Mouse (Mus musculus): ENCODE measurements around the gene Efnb1. TPM values are rescaled to one million over a fixed set of nuclear protein-coding genes. Genes with fewer than 3 reads are reported as not detected.
"Not testable (repeated sequence)": the region's sequence is repeated elsewhere in the genome, so short reads cannot be mapped to it uniquely, and the experiment has no call there.

Gene Efnb1
- polyA plus RNA-seq (2012; rRNA removed), result 22.2 and 23.2 TPM in 2 replicates

DNA sequence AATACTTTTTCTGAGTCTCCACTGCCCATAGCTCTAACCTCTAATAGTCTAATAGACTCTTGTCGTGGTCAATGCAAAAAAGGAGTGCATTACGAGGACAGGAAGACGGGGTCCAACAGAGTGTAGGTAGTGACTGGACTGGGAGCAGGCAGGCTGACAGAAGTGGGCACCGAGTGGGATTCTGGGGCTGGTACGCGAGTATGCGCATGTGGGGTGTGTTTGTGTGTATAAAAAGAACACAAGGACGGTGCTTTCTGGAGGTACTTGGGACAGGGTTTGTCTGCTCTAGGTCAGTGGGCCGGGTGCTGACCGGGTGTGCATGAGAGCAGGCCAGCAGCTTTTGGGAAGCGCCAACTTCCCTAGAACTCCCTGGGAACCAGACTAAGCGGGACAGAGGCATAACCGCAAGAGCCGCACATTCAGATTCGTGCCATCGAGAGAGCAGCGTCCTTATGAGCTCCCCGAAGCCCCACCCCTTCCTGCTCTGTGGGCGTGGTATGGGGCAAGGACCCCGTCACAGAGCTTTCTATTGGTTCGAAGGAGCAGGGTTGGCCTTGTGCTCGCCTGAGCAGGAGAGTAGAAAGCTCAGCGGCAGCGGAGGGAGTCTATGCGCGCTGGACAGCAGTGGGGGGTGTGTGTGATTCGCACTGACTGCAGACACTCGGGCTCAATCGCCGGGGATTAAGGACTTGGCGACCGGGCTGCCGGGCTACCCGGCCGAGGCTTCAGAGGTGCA, at the start of gene Efnb1:
Gene Efnb1, plus strand, starts transcription at position 608 of the 736 bp plus-strand sequence.
- DNase-seq (ENCODE audit: low spot score), result peak; percentile 82

DNA sequence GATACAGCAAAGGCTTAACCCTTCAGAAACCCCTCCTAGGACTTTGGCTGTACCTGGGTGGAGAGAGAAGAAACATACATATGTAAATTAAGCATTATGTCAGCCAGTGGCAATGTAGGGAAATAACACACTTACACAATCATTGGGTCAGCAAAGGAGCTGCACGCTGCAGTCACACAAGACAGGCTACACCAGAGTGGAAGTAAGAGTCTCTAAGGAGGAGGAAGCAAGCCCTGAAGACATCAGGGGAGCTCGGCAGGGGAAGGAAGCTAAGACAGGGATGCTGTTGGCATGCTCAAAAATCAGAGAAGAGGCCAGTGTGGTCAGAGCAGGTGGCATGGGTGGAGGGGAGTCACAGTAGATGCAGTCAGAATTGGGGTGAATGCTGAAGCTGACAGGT, 43.2 kb upstream of the Efnb1 start:
- DNase-seq (ENCODE audit: low spot score), result no peak

DNA sequence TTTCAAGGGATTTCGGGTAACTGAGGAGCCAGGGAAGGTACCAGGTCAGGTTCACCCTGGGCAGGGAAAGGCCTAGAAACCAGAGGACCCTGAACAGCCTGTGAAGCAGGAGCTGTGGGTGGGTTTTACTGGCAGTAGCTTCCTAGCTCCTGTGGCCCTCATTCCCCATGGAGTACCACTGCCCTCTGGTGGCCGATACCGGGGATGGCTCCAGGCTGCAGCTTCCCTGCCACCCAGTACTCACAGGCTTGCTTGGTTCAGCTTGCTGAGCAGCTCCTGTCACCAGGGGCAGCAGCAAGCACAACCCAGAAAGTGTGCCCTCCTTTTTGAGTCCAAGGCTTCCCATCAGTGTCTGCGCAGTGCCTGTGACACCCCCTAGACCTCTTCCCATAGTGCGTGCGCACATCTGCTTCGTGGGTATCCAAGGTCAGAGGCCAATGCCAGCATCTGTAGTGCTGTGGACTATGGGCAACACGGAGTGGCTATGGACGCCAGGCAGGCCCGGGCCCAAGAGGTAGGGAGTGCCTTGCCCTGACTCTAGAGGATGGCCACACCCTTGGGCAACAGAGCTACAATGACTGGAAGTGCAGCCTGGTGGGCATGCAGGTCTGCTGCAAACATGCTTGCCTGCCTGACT, 24.7 kb upstream of the Efnb1 start:
- DNase-seq (ENCODE audit: low spot score), result not testable (repeated sequence)

DNA sequence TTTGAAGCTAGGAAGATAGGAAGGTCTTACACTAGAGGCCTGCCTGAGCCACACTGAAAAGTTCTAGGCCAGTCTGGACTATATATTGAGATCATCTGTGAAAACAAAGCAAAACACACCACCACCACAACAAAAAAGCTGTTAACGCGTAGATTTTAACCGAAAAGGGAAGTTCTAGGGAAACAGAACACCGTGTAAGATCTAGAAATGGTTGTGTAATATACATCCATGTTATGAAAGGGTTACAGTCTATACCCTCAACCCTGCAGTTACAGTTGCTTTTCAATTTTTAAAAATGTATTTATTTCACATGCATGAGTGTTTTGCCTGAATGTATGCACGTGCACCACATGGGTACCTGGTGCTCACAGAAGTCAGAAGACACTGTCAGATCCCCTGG, 16.4 kb upstream of the Efnb1 start:
- no peak for DNase-seq (ENCODE audit: low spot score)

DNA sequence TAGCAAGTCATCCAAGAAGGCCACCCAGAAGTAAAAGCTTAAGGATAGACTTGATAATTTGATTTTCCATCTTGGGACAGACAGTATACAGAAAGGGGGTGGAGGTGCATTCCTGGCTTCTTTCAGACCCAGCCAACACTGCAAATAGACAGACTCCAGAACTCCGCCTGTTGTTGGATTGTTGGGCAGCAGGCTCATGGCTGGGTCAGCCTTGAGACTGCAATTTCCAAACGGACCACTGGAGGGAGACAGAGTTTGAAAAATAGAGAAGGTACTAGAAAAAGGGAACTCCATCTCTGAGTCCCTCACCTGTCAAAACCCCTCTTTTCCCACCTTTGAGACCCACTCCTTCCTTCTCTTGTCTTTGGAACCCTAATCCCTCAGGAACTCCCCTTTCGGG, 5.9 kb upstream of the Efnb1 start:
- DNase-seq (ENCODE audit: low spot score), result no peak

DNA sequence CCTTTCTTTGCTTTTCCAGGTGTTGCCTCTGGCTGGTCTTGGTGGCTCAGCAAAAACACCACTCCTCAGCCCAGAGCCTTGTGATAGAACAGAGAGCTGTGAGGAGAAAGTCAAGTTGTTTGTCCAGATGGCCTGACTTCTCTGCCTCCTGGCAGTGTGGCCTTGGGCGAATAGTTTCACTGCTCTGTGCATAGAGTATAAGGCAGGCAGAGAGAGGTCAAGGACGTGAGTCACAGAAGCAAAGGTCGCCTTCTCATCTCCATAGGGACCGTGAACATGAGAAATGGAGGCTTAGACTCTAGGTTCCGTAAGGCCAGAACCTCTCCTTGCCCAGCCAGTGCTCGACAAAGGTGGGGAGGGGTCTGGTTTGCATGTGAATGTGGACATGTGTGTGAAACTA, 3.4 kb upstream of the Efnb1 start:
- no peak for DNase-seq (ENCODE audit: low spot score)

DNA sequence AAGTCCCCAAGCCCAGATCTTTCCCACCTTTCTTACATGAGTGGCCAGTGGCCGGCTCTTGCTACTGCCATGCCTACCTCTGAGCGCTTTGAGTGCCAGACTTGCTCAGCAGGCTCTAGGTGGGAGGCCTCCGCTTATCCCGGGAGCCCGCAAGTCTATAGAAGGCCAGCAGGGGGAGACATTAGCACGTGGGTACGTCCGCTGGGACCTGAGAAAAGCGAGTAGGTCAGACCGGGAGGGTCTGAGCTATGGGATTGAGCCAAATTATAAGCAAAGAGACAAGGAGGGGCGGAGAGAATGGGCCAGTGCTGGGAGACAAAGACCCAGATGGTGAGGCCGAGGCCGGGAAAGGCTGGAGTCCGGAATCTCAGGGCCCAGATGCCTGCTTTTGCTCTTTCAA, 1.0 kb upstream of the Efnb1 start:
- no peak for DNase-seq (ENCODE audit: low spot score)

DNA sequence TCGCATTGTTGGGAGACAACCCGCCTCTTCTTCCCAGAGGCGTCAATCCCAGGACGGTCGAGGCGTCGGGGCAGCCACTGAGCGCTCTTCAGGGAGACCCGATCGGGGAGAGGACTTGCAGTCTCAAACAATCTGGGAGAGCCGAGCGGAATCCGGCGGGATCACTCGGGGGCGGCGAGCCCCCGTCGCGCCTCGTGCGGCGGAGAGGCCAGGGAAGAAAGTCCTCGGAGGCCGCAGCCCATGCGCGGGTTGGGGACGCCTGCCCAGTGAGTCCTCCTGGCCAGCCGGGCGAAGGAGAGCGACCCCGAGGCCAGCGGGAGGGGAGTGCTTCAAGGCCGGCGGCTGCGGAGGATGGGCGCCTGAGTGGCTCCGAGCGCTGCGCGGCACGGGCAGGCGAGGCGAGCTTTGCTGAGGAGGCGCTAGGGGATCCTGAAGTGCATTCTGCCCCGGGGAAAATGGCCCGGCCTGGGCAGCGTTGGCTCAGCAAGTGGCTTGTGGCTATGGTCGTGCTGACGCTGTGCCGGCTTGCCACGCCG, 569 bp downstream of the Efnb1 start:
- no peak for DNase-seq (ENCODE audit: low spot score)

DNA sequence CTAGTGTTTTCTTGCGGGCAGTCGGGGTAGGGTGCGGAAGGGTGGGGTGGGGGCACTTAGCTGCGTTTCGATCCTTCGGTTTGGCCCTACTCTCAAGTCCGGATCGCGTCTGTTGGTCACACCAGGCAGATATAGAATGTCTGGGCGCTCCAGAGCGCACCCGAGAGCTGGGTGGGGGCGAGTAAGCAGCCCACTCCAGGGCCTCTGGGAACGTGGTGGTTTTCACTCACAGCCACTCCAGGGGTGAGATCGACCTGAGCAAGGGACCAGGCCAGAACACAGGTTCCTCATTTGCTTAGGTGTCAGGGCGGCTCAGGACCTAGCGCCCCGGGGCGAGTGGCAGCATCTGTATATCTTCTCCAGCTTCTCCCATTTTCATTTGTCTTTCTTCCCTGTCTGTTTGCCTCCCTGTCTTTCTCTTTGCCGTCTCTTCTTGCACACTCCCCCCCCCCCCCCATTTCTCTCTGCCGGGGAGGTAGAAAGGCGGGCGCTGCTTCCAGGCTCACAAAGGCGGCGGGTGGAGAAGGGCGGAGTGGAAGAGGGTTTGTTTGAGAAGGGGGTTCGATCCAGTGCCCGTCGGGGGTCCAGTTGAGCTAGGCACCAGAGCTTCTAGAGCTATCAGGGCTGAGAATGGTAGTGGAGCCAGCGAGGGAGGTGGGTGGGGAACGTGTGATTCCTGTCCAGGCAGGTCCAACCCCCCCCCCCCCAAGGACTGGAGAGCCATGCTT, 1.4 kb downstream of the Efnb1 start:
- DNase-seq (ENCODE audit: low spot score), result no peak

DNA sequence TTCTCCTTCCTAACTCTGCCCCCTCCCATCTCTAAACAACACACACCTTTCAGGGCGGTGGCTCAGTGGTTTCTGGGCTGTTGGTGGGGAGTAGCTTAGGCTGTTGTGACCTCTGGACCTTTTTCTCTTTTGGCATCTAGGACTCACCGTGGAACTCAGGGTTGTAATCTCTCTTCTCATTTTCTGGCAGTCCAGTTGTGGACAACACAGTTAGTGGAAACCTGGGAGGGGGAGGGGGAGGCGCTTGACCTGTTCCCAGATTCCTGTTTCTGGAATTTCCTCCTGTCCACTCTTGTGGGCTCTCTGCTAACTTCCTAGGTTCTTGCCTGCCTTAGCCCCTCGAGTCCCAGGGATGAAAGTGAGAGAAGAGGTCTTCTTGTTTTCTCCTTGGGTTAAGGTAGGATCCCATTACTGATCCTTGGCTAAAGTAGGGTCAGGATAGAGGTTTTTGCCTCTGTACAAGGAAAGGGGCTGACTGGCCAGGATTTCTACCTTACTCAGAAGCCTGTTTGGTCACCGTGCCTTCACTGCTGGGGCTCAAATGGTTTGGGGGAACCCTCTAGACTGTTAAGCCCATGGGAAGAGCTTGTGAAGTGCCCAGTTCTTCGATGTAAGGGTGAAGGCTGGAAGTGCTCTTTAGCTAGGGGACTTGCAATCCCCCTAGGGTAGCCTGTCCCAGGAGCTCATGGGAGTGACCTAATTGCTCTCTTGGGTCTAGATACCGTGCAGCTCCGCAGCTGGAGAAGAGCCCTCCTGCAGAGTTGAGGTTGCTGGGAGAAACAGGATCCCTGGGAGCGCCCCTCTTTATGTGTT, 2.2 kb downstream of the Efnb1 start:
- DNase-seq (ENCODE audit: low spot score), result no peak

DNA sequence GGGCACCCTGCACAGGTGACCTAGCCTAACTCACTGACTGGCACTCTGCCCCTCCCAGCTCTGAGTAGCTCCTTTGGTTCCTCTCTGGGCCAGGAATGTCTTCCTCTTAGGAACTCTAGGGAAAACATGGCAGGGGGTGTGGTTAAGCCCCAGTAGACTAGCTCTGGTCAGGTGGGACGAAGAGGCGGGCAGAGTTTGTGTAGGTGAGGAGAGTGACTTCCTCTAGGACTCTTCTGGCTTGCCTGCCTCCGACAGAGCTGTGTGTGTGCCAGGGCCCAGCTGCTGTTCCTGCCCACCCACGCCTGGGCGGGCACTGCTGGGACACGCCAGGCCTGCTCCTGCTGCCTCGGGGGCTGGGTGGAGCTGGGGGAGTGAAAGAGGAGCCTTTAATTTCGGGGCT, 5.1 kb downstream of the Efnb1 start:
- DNase-seq (ENCODE audit: low spot score), result no peak

DNA sequence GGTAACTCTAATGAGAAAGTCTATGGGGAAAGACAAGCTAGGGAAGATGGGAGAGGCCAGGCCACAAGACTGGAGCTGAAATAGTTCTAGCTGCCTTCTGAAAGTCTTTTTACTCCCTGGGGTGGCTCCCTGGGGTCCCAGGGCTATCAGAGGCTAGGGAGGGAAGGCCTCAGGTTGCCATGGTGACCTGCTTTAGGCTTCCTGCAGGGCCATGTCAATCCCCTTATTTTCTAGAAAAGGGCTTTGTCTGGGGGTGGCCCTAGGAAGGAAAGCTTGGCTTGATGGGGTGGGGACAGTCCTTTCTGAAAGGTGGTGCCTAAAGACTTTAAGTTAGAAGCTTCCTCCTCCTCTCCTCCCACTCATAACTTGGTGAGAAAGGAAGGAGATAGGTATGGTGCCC, 6.0 kb downstream of the Efnb1 start:
- no peak for DNase-seq (ENCODE audit: low spot score)

DNA sequence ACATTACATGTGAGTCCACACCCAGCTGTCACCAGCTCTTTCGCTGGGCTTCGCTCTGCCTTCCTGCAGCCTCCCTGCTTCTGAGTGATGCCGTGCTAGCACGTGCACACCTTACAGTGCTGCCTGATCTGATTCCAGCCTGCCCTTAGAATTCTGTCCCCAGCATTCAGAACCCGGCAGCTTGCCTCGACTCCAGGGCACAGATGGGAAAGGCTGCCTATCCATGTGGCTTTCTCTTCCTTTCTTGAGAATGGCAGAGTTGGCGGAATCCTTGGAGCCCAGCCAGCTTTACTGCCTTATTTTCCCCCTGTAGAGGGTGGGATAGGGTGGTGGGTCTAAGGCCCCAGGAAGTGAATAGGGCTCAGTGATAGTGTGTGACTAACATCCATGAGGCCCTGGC, 9.6 kb downstream of the Efnb1 start:
- no peak for DNase-seq (ENCODE audit: low spot score)

DNA sequence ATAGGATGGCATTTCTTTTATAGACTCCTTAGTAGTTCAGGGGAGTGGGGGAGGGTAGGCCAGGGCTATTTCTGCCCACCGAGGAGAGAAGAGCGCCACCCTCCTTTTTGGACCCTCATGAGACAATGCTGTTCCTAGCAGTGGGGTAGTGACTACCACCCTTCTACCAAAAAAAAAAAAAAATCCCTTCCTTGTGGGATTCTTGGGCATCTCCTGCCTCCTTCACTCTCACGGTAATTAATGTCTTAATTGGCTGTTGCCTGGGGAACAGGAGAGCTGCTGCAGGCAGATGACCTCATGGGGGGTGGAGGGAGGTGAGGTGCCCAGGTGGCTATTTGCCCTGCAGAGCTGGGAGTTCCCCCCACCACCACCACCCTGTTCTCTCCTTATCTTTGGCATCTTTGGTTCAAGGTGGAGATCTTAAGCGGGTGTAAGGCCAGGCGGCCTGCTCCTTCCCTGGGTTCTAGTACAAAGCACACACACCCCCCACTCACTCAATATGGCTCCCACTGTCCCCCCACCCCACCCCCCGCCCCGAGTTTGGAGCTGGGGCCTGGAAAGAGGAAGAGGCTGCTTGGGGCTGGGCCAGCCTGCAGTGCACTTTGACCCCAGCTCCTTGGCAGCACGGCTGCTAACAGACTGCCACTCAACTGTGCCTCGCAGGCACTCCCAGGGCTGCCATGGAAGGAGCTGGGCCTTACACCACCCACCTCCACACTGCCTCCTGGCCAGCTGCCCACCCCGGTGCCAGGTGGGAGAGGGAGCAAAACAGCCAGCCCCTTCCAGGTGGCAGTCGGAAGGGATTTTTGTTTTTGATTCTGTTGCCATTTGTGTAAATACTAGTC, 12.4 kb downstream of the Efnb1 start:
- no peak for DNase-seq (ENCODE audit: low spot score)

DNA sequence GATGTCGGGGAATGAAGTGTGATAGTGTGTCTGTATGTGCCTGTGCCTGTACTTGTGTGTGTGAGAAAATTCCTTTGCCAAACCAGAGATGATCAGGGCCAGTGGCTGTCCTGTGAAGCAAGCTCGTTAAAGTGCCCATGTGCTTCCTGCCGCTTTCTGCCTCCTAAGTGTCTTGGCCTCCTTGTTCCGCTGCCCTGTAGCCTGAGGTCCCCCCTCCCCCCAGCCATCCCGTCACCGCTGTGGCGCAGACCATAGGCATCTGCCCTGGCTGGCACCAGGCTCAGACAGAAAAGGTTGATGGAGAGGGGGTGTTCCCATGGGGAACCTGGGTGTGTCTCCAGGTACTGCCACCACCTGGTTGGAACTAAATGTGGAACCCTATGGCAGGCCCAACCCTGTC, 13.1 kb downstream of the Efnb1 start:
- DNase-seq (ENCODE audit: low spot score), result no peak

DNA sequence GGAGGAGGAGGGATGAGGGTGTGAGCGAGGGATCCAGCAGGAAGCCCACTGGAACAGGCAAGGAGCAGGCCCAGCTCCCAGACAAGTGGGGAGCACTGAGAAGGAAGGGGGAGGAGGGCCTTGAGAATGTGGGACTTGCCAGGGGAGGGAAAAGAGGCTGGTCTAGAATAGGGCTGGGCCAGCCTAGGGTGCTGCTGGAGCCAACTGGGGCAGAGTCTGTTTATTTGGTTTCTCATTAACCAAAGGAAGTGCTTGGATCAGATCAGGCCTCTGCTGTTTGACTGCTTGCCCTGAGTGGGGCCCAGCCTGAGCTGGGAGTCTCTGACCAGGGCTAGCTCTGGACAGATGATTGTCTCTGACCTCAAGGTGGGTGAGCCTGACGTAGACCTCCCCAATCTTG, 14.0 kb downstream of the Efnb1 start:
- no peak for DNase-seq (ENCODE audit: low spot score)

DNA sequence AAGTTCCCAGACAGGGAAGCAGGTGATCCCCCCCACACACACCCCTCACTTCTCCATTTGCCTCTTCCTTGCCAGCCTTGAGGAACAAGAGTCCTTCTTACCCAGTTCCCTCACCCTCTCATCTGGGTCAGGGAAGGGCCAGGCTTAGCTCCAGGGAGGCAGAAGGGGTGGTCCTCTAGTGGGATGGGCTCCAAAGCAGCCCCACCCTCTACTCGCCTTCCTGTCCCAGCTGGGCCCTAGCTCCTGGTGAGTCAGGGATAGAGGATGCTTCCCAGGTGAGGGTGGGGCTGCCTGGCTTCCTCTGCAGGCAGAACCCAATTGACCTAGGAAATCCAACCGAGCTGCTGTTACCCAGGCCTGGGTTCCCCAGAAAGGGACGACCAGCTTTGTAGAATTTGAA, 14.8 kb downstream of the Efnb1 start:
- DNase-seq (ENCODE audit: low spot score), result no peak

DNA sequence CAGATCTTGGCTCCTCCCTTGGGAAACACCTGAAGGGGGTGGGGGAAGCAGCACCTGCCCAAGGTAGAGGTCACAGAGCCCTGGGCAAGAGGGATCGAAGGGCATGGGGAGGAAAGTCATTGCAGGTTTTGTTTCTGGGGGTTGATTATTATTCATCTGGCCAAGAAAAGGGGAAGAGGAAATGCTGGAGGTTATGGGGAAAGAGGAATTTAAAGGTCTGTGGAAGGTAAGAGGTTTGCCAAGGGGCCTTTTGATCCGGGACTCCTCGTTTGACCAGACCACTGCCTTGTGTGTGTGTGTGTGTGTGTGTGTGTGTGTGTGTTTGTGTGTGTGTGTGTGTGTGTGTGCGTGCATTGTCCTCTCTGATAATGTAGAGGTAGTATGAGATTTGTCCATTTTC, 15.5 kb downstream of the Efnb1 start:
- no peak for DNase-seq (ENCODE audit: low spot score)

DNA sequence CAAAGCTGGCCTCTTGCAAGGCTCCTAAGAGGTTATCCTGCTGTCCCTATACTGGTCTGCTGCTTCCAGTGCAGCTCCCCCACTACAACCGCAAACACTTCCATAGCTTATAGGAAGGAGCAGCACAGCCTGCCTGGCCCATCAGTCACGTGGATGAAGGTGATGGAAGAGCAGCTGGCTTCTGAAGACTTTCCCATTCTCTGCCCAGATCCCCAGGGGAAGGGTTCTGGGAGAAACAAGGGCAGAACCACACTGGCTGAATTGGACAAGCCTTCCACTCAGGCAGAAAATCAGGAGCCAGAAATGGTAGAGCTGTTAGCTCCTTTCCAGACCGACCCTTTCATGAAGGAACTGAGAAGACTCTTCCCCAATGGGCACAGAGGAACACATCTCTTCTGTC, 16.2 kb downstream of the Efnb1 start:
- no peak for DNase-seq (ENCODE audit: low spot score)

DNA sequence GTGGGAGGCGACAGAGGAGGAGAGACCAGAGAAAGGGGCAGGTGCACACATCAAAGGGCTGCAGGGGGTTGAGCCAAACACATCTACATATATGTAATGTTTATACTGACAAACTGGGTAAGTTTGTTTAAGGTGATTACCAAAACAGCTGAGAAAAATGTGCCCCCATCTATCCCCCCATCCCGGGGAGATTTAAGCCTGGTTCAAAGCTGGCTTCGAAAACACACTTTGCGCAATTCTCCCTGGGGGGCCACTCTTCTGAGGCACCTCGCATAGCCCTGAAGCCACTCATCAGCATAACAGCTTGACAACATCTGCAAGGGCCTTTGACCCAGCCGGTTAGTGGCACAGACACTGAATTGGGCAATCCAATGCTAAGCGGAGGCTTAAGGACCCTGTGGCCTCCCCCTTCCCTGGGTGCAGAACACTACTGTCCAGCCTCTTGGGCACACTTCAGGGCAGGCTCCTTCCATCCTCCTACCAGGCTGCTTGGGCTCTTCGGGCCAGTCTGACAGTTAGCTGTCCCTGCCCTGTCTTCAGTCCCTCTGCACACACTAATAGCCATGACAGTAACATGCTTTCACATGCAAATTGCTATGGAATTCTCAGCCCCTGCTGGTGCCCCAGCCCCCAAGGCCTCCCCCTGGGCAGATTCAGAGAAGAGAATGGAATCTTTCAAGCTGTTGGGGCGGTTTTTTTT, 16.8 kb downstream of the Efnb1 start:
- DNase-seq (ENCODE audit: low spot score), result no peak

All from urinary bladder, adult 2 months (tissue).